Mouse (Mus musculus) hindbrain, embryonic 13.5 days (tissue): ENCODE results near the gene Olfr459. TPM values are rescaled to one million over a fixed set of nuclear protein-coding genes. Genes with fewer than 3 reads are reported as not detected.

Source experiments
- ATAC-seq: fragments of 200-750 bp; cut with Nextera tagmentation; 2 replicates; pipeline ENCODE4 v1.8.0; 2017; ENCODE audit warnings: moderate TSS enrichment; ENCODE audit not compliant: low FRiP score
- H3K27ac ChIP-seq: fragments of 300-500 bp; sonication (generic); 2 replicates; pipeline ENCODE4 v1.5.1; 2015; ENCODE audit warnings: inconsistent platforms, mild to moderate bottlenecking, moderate library complexity
- H3K27me3 ChIP-seq: fragments of 300-500 bp; sonication (generic); 2 replicates; pipeline ENCODE4 v1.6.1; 2015; ENCODE audit warnings: mild to moderate bottlenecking, inconsistent platforms
- H3K36me3 ChIP-seq: fragments of 300-500 bp; sonication (generic); 2 replicates; pipeline ENCODE4 v1.6.1; 2015; ENCODE audit warnings: mild to moderate bottlenecking, inconsistent platforms
- H3K4me1 ChIP-seq: fragments of 300-500 bp; sonication (generic); replicated peaks from 2 replicates; pipeline ENCODE4 v1.6.1; 2015; ENCODE audit warnings: inconsistent platforms
- H3K4me2 ChIP-seq: fragments of 300-500 bp; sonication (generic); 2 replicates; pipeline ENCODE4 v1.6.1; 2015; ENCODE audit warnings: inconsistent platforms, mild to moderate bottlenecking, moderate library complexity
- H3K4me3 ChIP-seq: fragments of 300-500 bp; sonication (generic); 2 replicates; pipeline ENCODE4 v1.5.1; 2015; ENCODE audit warnings: mild to moderate bottlenecking, inconsistent platforms
- H3K9ac ChIP-seq: fragments of 300-500 bp; sonication (generic); 2 replicates; pipeline ENCODE4 v1.6.1; 2015; ENCODE audit warnings: mild to moderate bottlenecking, inconsistent platforms
- H3K9me3 ChIP-seq: fragments of 300-500 bp; sonication (generic); 2 replicates; pipeline ENCODE4 v1.6.1; 2016; ENCODE audit warnings: inconsistent platforms
- WGBS: fragments of 180-500 bp; shearing (Covaris S2); methylation state at CpG from one replicate; pipeline ENCODE4 v1.1.7; 2015; 5-methylcytosine and 5-hydroxymethylcytosine counted together
- polyA plus RNA-seq: library from polyadenylated mRNA; unstranded; fragments of >200 nt; fragmentation: Nextera tagmentation; extraction: Ambion mirVana; gene quantifications from 2 replicates; pipeline ENCODE4 v1.2.1, GENCODE M21; 2015

Olfr459 gene
- polyA plus RNA-seq: not detected in 2 replicates

DNA sequence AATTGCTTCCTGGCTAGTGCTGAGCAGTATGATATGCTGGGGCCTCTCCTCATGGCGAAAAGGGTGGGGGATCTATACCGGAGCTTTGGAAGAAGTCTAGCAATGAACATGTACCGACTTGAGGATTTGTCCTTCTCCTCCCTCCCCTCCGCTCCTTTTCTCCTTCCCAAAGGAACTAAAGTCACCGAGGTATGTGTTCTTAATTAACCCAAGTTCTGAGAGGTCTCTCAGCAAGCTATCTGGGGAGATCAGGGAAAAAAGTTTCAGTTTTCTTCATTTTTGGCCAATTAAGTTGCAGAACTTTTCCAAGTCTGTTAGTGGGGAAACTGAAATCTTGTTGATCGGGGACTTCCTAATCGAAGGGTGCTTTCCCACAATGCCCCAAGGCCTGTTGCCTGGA, at the start of gene Olfr459:
Olfr459 (minus strand) TSS at position 101 of the 400 bp plus-strand sequence.
- no peak within 1 kb of the TSS for H3K4me2 ChIP-seq
- H3K36me3 ChIP-seq: no peaks in the 10 kb centered on the region
- H3K9ac ChIP-seq: no peak within 1 kb of the TSS
- H3K27ac ChIP-seq: no peak within 1 kb of the TSS
- ATAC-seq: no peak
- no peaks in the 10 kb centered on the region for H3K9me3 ChIP-seq
- no peaks in the 10 kb centered on the region for H3K27me3 ChIP-seq
- 81% methylated on average over 7 of the region's 7 CpGs for WGBS
- H3K4me1 ChIP-seq: no peaks in the 10 kb centered on the region
- no peak within 1 kb of the TSS for H3K4me3 ChIP-seq

DNA sequence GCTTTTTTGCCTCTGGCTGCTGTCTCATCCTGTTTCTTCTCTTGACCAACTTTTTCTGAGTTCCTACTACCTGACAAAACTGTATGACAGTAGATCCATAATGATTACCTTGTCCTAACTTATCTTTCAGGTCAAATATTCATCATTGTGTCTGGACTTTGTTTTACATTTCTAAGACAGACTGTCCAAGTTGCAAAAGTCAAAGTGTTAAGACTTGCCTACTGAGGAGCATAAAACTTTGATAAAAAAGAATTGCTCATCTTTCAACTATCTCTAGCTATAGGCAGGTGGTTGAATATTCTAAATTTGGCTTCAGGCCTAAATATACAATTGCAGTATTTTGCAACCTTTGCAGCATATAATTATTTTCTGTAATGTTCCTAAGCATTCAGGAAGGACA, 49.1 kb upstream of the Olfr459 start:
- Histone ChIP-seq H3K27ac (no peak overlapping the region), H3K27me3 (no peaks in the 10 kb centered on the region), H3K4me3 (no peak overlapping the region), H3K36me3 (no peaks in the 10 kb centered on the region), H3K4me1 (no peaks in the 10 kb centered on the region), H3K4me2 (no peak overlapping the region), H3K9ac (no peak overlapping the region), H3K9me3 (no peaks in the 10 kb centered on the region)
- ATAC-seq: no peak

DNA sequence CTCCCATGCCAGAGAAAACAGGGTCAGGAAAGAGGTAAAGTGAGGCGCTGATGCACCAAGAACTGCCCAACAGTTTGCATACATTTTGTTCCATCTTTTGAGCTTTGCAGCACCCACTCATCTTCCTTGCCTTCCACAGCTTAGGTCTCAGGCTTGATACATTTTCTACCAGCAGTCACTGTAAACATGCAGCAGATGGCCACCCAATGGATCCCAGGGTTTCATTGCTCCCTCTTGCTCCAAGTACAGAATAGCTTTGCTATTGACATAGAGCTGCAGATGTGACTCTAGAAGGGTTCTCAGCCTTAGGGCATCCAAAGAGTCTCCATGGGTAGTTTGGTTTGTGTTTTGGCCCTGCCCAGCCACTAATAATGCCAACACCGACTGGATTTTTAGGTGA, 11.7 kb upstream of the Olfr459 start:
- Histone ChIP-seq H3K4me3 (no peak overlapping the region), H3K36me3 (no peaks in the 10 kb centered on the region), H3K4me2 (no peak overlapping the region), H3K27ac (no peak overlapping the region), H3K9ac (no peak overlapping the region), H3K27me3 (no peaks in the 10 kb centered on the region), H3K4me1 (no peaks in the 10 kb centered on the region), H3K9me3 (no peaks in the 10 kb centered on the region)
- no peak for ATAC-seq
- WGBS: 87% methylated on average over 2 of the region's 2 CpGs

DNA sequence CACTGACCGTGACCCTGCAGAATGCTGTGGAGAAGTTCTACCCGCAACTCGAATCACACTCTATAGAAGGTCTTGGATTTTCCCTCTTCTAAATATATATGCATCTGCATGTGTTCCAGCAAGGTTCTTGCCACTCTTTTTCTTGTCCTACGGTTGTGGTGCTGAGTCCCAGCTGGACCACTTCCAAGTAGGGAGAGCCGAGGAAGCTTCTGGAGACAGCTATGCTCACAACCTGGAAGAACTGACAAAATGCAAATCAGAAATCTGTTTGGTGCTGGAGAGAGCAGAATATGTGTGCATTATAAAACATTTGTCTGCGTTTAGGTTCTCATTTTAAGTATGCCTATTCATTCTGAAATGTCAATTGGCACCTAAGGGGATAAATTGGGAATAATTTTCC, 744 bp upstream of the Olfr459 start:
- no peaks in the 10 kb centered on the region for H3K9me3 ChIP-seq
- H3K4me2 ChIP-seq: no peak overlapping the region
- no peaks in the 10 kb centered on the region for H3K4me1 ChIP-seq
- no peak overlapping the region for H3K4me3 ChIP-seq
- no peaks in the 10 kb centered on the region for H3K36me3 ChIP-seq
- ATAC-seq: no peak
- H3K9ac ChIP-seq: no peak overlapping the region
- H3K27ac ChIP-seq: no peak overlapping the region
- WGBS: 74% methylated on average over 6 of the region's 6 CpGs
- no peaks in the 10 kb centered on the region for H3K27me3 ChIP-seq

DNA sequence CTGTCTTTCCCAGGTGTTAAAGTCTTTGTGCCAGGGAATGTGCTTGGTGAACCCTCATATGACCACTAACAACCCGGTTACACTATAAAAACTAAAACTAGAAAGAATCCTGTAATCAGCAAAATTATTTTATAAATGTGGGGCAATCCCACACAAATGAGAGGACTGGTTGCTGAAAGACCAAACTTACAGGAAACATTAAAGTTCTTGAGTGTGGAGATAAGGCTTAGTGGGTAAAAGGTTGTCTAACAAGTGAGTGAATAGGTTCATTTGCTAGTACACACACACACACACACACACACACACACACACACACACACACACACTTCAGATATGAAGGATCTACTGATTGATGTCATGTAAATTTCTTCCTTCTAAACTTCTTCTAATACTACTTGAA, 5.1 kb downstream of the Olfr459 start:
- 91% methylated on average over 1 of the region's 1 CpGs for WGBS
- Histone ChIP-seq H3K4me2 (no peak overlapping the region), H3K27ac (no peak overlapping the region), H3K36me3 (no peaks in the 10 kb centered on the region), H3K9me3 (no peaks in the 10 kb centered on the region), H3K4me1 (no peaks in the 10 kb centered on the region), H3K9ac (no peak overlapping the region), H3K4me3 (no peak overlapping the region), H3K27me3 (no peaks in the 10 kb centered on the region)
- no peak for ATAC-seq

DNA sequence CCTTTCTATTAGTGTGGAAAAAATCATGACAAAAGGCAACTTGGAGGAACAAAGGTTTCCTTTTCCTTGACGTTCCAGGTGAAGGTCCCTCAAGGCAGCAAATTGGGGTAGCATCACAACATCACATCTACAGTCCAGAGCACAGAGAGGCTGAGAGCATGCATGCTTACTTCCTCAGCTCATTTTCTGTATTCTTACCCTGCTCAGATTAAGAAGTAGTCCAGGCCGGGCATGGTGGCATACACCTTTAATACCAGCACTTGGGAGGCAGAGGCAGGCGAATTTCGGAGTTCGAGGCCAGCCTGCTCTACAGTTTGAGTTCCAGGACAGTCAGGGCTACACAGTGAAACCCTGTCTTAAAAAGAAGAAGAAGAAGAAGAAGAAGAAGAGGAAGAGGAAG, 10.7 kb downstream of the Olfr459 start:
- Histone ChIP-seq H3K9me3 (no peaks in the 10 kb centered on the region), H3K4me3 (no peak overlapping the region), H3K9ac (no peak overlapping the region), H3K4me1 (no peaks in the 10 kb centered on the region), H3K27ac (no peak overlapping the region), H3K36me3 (no peaks in the 10 kb centered on the region), H3K27me3 (no peaks in the 10 kb centered on the region), H3K4me2 (no peak overlapping the region)
- WGBS: 90% methylated on average over 5 of the region's 5 CpGs
- no peak for ATAC-seq

DNA sequence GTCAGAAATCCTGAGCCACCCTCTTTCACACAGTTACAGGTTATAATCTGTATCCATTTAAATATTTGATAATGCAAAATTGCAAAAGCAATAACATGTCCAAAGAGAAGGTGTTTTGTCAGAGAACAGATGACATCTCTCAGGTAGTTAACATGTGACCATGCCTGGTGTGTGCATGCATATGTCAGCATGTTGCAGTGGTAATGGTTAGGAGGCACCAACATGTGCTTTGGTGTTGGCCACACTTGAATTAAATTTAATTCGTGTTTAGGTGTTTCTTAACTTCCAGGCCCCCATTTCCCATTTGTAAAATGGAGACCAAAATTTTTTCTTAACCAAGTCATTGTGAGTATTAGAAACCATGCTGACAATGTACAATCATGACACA, 12.6 kb downstream of the Olfr459 start:
- no peaks in the 10 kb centered on the region for H3K36me3 ChIP-seq
- H3K9ac ChIP-seq: no peak overlapping the region
- H3K4me2 ChIP-seq: no peak overlapping the region
- H3K27me3 ChIP-seq: no peaks in the 10 kb centered on the region
- WGBS: 91% methylated on average over 1 of the region's 1 CpGs
- H3K4me1 ChIP-seq: no peaks in the 10 kb centered on the region
- 0 out of 2 replicates have a peak, but pooled peaks have one; percentile 21 for ATAC-seq
- no peak overlapping the region for H3K4me3 ChIP-seq
- H3K9me3 ChIP-seq: no peaks in the 10 kb centered on the region
- no peak overlapping the region for H3K27ac ChIP-seq

DNA sequence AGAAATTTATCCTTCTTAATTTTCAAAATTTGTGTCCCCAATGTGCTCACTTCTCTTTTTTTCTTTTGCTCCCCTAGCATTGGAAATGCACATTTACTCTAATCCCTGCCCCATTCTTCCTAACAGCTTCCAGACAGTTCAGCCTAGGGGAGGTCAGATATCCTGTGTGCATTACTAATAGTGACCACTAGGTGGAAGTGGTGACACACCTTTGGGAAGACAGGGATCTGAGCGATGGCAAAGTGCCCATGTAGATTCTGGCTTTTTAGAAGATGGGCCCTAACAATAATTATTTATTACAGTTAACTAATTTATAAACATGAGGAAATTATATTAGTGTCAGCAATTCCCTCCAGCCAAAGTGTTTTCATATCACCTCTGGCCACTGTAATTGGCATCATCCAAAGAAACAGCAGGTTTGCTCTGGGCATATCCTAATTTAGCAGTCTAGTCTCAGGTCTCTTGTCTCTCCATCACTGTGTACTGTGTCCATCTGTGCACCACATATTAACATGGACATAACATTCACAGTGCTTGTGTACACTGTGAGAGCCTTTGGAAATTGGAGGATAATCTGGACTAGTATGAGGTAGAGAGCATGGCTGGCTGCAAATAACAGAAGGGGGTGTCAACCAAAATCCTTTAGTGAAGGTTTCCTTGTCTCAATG, 13.1 kb downstream of the Olfr459 start:
- Histone ChIP-seq H3K9me3 (no peaks in the 10 kb centered on the region), H3K27ac (no peak overlapping the region), H3K4me3 (no peak overlapping the region), H3K4me1 (no peaks in the 10 kb centered on the region), H3K9ac (no peak overlapping the region), H3K36me3 (no peaks in the 10 kb centered on the region), H3K4me2 (no peak overlapping the region), H3K27me3 (no peaks in the 10 kb centered on the region)
- WGBS: 3% methylated on average over 1 of the region's 1 CpGs
- ATAC-seq: peak; percentile 95

DNA sequence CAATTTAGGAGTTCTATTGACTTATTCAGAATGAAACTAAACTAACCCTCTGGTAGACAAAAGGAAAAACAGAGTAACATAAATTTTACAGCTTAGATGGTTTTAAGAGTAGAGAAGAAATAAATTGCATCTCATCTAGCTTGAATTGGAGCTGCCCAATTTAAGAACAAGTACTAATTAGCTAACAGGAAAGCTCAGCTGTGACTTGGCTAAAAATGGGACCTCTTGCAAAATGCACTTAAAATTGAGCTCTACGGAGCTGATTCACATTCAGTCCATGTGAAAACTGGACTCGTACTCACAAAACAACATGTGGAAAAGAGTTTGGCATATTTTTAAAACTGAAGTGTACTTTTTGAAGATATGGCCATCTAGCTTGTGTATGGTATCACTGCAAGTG, 15.4 kb downstream of the Olfr459 start:
- Histone ChIP-seq H3K4me1 (no peaks in the 10 kb centered on the region), H3K36me3 (no peaks in the 10 kb centered on the region), H3K27ac (no peak overlapping the region), H3K9me3 (no peaks in the 10 kb centered on the region), H3K4me3 (no peak overlapping the region), H3K4me2 (no peak overlapping the region), H3K9ac (no peak overlapping the region), H3K27me3 (no peaks in the 10 kb centered on the region)
- WGBS: 89% methylated on average over 2 of the region's 2 CpGs
- no peak for ATAC-seq

DNA sequence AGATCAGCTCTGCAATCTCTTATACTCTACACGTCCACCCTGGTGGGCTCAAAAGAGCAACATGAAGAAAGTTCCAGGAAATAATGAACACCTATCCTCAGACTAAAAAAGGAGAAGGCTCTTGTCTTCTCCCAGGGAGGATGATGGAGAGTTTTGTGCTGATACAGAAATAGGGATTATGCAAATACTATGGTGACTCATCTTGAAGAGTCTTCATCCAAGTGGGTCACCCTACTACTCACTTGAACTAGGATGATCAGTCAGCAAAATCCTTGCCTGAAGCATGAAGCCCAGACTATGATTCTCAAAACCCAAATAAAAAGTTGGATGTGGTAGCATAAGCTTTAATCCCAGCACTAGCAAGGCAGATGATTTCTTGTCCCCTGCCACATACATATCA, 16.6 kb downstream of the Olfr459 start:
- Histone ChIP-seq H3K9me3 (no peaks in the 10 kb centered on the region), H3K27ac (no peak overlapping the region), H3K36me3 (no peaks in the 10 kb centered on the region), H3K9ac (no peak overlapping the region), H3K4me2 (no peak overlapping the region), H3K27me3 (no peaks in the 10 kb centered on the region), H3K4me1 (no peaks in the 10 kb centered on the region), H3K4me3 (no peak overlapping the region)
- no peak for ATAC-seq
- 90% methylated on average over 1 of the region's 1 CpGs for WGBS

DNA sequence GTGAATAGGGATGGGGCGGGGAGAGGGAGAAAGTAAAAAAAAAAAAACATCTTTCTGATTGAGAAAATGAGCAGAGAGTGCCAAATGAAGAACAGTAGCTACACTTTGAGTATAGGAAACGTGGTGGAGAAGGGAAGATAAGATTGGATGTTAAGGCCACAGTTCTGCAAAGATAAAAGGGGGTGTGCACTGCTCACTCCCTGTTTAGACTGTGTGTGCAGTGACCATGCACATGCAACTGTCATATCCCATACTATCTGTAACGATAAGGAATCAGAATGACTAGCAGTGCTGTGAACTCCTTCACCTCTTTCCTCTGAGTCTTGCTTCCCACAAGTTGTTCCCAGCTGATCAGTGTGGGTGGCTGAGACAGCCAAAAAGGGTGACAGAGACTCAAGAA, 17.8 kb downstream of the Olfr459 start:
- Histone ChIP-seq H3K4me3 (no peak overlapping the region), H3K36me3 (no peaks in the 10 kb centered on the region), H3K4me2 (no peak overlapping the region), H3K9ac (no peak overlapping the region), H3K9me3 (no peaks in the 10 kb centered on the region), H3K27ac (no peak overlapping the region), H3K4me1 (no peaks in the 10 kb centered on the region), H3K27me3 (no peaks in the 10 kb centered on the region)
- no peak for ATAC-seq
- WGBS: 79% methylated on average over 3 of the region's 3 CpGs

DNA sequence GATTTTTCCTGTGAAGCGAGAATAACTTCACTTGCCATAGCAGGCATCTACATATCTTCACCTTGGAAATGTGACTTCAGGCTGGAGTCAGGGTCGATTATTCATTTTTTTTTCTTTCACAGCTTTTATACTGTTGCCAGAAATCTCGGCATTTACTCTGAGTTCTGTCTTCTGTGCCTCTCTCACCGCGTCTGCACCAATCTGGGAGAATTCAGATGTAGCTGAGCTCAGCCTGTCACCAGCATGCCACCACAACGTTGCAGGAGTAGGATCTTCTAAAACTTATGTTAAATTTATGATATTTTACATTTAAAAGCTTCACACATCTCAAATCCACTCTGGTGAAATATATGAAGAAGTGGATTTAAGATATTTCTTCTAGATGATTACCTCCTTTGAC, 20.4 kb downstream of the Olfr459 start:
- no peak overlapping the region for H3K4me3 ChIP-seq
- no peak for ATAC-seq

DNA sequence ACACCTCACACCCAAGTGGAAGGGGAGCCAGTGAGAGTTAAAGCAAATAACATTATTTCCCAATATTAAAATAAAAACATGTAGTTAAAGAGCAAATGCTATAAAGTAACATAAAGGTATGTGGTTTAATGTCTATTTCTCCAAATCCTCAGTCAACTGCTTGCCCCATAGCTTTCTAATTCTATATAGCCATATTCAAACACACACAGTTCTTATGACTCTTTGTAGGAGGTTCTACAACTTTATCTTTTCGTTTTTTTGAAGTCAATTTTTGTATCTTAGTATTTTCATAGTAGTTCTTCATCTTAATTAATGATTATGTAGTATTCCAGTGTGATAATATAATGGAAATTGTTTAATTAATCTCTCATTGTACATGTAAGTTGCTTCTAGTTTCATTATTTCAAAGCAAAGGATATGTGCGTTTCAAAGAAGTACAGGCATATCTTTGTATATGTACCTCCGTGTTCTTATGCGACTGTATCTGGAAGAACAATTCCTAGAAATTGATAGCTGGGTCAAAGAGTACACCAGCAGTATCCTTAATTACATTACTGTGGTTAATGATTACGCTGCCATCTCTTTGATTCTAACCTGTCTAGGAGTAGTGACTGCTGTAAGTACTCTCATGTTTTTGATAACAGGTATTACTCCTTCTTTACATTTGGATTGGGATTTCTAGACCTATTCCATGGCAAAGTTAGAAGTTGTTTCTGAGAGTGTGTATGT, 30.1 kb downstream of the Olfr459 start:
- Histone ChIP-seq H3K9ac (no peak overlapping the region), H3K4me2 (no peak overlapping the region), H3K4me3 (no peak overlapping the region), H3K27me3 (no peaks in the 10 kb centered on the region), H3K4me1 (no peaks in the 10 kb centered on the region), H3K27ac (no peak overlapping the region), H3K36me3 (no peaks in the 10 kb centered on the region), H3K9me3 (no peaks in the 10 kb centered on the region)
- 81% methylated on average over 5 of the region's 5 CpGs for WGBS
- no peak for ATAC-seq

More for the DNA sequence above, 20.4 kb downstream of the Olfr459 start:
- Histone ChIP-seq H3K4me1 (no peaks in the 10 kb centered on the region), H3K27me3 (no peaks in the 10 kb centered on the region), H3K9me3 (no peaks in the 10 kb centered on the region), H3K4me2 (no peak overlapping the region), H3K9ac (no peak overlapping the region), H3K27ac (no peak overlapping the region), H3K36me3 (no peaks in the 10 kb centered on the region)
- WGBS: 77% methylated on average over 6 of the region's 6 CpGs
